Mouse (Mus musculus) liver, adult 2 months (tissue): ENCODE measurements around the gene Irf9.

Experiments
- CTCF ChIP-seq: fragments of 200-500 bp; IDR thresholded peaks from 2 replicates; pipeline ENCODE4 v1.5.1; 2011; ENCODE audit warnings: low read depth, low read length, control low read depth
- POLR2A ChIP-seq: fragments of 200-500 bp; IDR thresholded peaks from 2 replicates; pipeline ENCODE4 v1.6.1; 2011; ENCODE audit warnings: low read length, control low read depth; ENCODE audit not compliant: insufficient read depth; ENCODE audit errors: extremely low read depth

DNA sequence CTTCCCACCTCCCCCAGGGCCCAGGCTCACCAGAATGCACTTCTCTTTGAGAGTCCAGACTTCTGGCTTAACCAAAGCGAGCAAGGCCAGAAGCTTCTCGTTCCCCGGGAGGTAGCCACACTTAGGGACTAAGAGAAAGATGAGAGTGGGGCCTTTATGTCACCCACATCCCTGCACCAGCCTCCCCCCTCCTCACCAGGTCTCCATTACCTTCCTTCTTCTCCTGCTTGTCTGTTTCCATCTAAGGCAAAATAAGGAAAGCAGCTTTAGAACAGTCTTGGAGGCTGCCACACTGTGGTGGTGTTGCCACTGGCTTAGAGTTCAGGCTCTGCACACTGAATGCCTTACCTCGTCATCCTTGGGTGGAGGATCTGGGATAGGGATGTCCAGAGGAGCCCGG is 14.1 kb upstream of the Irf9 start:
- TF ChIP-seq CTCF (no peak), POLR2A (no peak)
